Mouse (Mus musculus): ENCODE data around the gene Ccdc9. TPM values are rescaled to one million over a fixed set of nuclear protein-coding genes. Genes with fewer than 3 reads are reported as not detected.

Gene Ccdc9
- total RNA-seq (2023) = 100 to 1,000 TPM; 303 to 392 TPM

DNA sequence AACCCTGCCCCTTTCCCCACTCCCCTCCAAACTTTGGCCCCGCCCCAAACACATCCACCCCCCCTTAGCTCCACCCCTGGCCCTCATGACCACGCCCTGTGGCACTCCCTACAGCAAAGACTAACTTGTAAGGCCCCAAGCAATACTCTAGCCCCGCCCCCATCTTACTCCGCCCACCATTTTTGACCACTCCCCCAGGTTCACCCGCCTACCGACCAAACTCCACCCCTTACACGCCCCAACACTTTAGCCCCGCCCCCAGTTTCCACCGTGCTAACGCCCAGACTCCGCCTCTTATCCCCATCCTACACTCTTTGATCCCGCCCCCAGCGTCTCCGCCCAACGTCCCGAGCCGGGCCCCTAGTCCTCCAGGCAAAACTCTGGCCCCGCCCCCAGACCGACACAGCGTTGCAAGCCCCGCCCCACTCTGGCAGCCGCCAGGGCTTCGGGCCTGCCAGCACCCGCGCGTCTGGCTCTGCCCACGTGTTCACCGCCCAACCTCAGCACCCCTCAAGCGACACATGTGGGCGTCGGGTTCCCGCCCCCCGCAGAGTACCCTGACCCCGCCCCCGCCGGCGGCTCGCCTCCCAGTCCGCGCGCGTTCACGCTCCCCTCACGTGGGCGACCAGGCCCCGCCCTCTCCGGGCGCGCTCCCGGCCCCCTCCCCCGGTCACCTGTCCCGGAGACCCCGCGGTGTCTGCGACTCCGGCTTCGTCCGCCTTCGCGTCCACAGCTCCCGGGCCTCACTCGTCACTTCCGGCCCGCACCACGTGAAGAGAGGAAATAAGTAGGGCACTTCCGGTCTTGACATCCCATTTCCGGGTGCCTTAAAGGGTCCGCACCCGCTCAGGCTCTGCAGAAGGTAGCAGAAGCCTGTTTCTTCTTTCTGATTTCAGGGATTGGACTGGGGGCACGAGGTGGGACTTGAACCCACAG is at the start of gene Ccdc9:
Ccdc9 (minus strand) TSS at position 770 of the 936 bp plus-strand sequence.

DNA sequence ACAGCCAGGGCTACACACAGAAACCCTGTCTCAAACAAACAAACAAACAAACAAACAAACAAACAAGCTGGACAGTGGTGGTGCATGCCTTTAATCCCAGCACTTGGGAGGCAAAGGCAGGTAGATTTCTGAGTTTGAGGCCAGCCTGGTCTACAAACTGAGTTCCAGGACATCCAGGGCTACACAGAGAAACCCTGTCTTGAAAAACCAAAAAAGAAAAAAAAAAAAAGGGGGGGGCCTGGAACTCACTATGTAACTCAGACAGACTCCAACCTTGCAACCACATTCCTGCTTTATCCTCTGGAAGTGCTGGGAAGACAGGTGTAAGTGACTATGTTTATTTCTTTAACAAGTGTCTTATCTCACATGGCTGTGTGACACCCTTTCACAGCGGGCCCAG is 21.5 kb upstream of the Ccdc9 start, which contains the start of gene Bbc3:
Bbc3 (plus strand) TSS at position 301 of the 400 bp plus-strand sequence.

DNA sequence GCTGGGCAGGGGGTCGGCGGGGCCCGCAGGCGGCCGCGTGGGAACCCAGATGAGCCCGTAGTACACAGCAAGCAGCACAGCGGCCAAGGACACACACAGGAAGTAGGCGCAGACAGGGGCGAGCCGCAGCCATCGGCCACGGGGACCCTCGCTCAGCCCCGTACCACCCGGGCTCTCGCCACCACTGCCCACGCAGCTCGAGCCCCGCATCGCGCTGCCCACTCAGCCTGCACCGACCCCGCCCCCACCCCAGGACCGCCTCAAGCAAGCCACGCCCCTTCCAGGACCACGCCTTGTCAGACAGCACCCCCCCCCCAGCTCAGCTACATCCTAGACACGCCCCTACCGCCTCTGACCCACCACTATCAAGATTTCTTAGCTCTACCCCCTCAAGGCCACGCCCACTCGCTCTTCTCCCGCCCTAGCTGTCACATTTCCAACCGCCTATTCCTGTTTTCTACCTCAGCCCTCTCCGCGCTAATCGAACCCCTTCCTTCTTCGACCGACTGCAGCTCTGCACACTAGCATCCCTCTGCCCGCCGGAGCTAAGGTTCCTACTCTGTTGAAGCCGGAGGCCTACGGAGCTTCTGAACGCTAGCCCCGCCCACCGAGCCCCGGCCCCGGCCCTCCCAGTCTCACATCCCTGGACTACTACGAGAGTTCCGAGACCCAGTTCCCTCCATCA is 13.4 kb downstream of the Ccdc9 start, which contains the start of gene Inafm1:
Inafm1 (minus strand) TSS at position 537 of the 685 bp plus-strand sequence.

DNA sequence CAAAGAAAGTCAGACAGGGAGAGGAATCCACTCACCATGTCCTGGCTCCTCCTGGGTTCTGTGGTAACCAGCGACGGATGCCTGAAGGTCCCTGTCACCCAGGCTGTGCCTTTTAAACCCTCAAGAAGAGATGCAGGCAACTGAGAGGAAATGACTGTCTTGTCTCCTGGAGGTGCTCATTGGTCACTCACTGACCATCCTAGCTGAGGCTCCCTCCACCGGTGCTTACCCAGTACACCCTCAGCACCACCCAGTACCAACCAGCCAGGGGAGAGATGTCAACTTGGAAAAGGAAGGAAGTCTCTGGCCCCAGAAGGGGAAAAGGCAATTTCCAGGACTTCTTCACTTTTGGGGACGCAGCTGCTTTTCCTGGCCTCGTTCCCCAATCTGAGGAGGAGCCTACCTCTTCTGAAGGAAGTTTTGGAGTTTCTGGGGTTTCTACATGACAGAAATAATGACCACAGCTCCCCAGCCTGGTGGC is 27.4 kb downstream of the Ccdc9 start, which contains the start of gene C5ar1:
C5ar1 (minus strand) TSS at position 431 of the 481 bp plus-strand sequence.

GRCm38 (mm10) chr7:16244067-16244466 is 42.5 kb downstream of the Ccdc9 start, which contains the start of gene C5ar2:
C5ar2 (minus strand) TSS chr7:16244154.

Other genes with a start within 250 kb of the Ccdc9 start
- gene Bicra, start 238.9 kb downstream of the Ccdc9 start, total RNA-seq (2023) = 10 to 100 TPM; 41.9 to 54.2 TPM
- under 1 TPM; 0.50 to 0.70 TPM for gene Zfp541, start 225.0 kb downstream of the Ccdc9 start, total RNA-seq (2023)
- 100 to 1,000 TPM; 224 to 251 TPM for gene Napa, start 188.3 kb downstream of the Ccdc9 start, total RNA-seq (2023)
- 10 to 100 TPM; 23.0 to 27.9 TPM for gene Kptn, start 166.9 kb downstream of the Ccdc9 start, total RNA-seq (2023)
- gene Slc8a2, start 157.0 kb downstream of the Ccdc9 start, total RNA-seq (2023) = under 1 TPM in 1 of 2 experiments, not detected in 1; 0.24 TPM
- gene Meis3, start 111.7 kb downstream of the Ccdc9 start, total RNA-seq (2023) = 1 to 10 TPM; 5.1 to 6.4 TPM
- gene Dhx34, start 64.8 kb downstream of the Ccdc9 start, total RNA-seq (2023) = 10 to 100 TPM; 31.1 to 32.0 TPM
- gene C5ar2, start 42.6 kb downstream of the Ccdc9 start, total RNA-seq (2023) = 1 to 10 TPM; 5.2 to 6.0 TPM
- 10 to 100 TPM; 80.1 to 84.6 TPM for gene C5ar1, start 27.3 kb downstream of the Ccdc9 start, total RNA-seq (2023)
- gene Inafm1, start 13.2 kb downstream of the Ccdc9 start, total RNA-seq (2023) = 10 to 100 TPM; 22.5 to 23.4 TPM
- gene Bbc3, start 21.6 kb upstream of the Ccdc9 start, total RNA-seq (2023) = 100 to 1,000 TPM; 117 to 125 TPM
- gene Sae1, start 101.0 kb upstream of the Ccdc9 start, total RNA-seq (2023) = 10 to 100 TPM; 24.3 to 30.5 TPM
- gene Zc3h4, start 114.1 kb upstream of the Ccdc9 start, total RNA-seq (2023) = 10 to 100 TPM; 67.3 to 74.4 TPM
- gene Tmem160, start 166.0 kb upstream of the Ccdc9 start, total RNA-seq (2023) = 10 to 100 TPM; 36.2 to 52.9 TPM
- not detected for gene Npas1, start 190.9 kb upstream of the Ccdc9 start, total RNA-seq (2023)